Mouse (Mus musculus) small intestine, adult 2 months (tissue): Measurements from ENCODE around the gene Soga3. TPM values are rescaled to one million over a fixed set of nuclear protein-coding genes. Genes with fewer than 3 reads are reported as not detected.

Experiments
- H3K27ac ChIP-seq: fragments of 200-500 bp; 2 replicates; pipeline ENCODE4 v1.5.1; 2012; ENCODE audit warnings: low read depth, low read length, control low read depth, inconsistent platforms; ENCODE audit not compliant: insufficient read depth
- H3K27me3 ChIP-seq: fragments of 200-500 bp; 2 replicates; pipeline ENCODE4 v1.6.1; 2012; ENCODE audit warnings: mild to moderate bottlenecking, moderate library complexity, low read length, inconsistent platforms; ENCODE audit not compliant: control insufficient read depth, insufficient read depth
- H3K36me3 ChIP-seq: fragments of 200-500 bp; 2 replicates; pipeline ENCODE4 v1.6.1; 2012; ENCODE audit warnings: mild to moderate bottlenecking, low read length, control low read depth, inconsistent platforms; ENCODE audit not compliant: control insufficient read depth, insufficient read depth
- H3K4me1 ChIP-seq: fragments of 200-500 bp; 2 replicates; pipeline ENCODE4 v1.6.1; 2012; ENCODE audit warnings: low read length, inconsistent platforms, mixed read lengths; ENCODE audit not compliant: control insufficient read depth, insufficient read depth, insufficient read length
- H3K4me3 ChIP-seq: fragments of 200-500 bp; 2 replicates; pipeline ENCODE4 v1.5.1; 2012; ENCODE audit warnings: low read depth, mild to moderate bottlenecking, control low read depth, inconsistent platforms, low read length, moderate library complexity
- CTCF ChIP-seq: fragments of 200-500 bp; IDR thresholded peaks from 2 replicates; pipeline ENCODE4 v1.5.1; 2012; ENCODE audit warnings: low read depth, mild to moderate bottlenecking, control low read depth, inconsistent platforms, low read length, moderate library complexity, mixed read lengths; ENCODE audit not compliant: insufficient replicate concordance, insufficient read length; ENCODE audit errors: extremely low read depth
- POLR2A ChIP-seq: fragments of 200-500 bp; IDR thresholded peaks from 2 replicates; pipeline ENCODE4 v1.6.1; 2012; ENCODE audit warnings: low read depth, mild to moderate bottlenecking, control low read depth, inconsistent platforms, low read length, moderate library complexity
- WGBS: fragments of 180-500 bp; shearing (Covaris S2); methylation state at CpG from one replicate; pipeline ENCODE4 v1.1.7; 2018; 5-methylcytosine and 5-hydroxymethylcytosine counted together
- polyA plus RNA-seq: library from polyadenylated mRNA; depleted of rRNA; stranded (reverse); fragments of >200 nt; gene quantifications from 2 replicates; pipeline ENCODE4 v1.2.3, GENCODE M21; 2012; rRNA removed

Soga3 gene
- polyA plus RNA-seq, 1 experiment = 0.37 TPM

DNA sequence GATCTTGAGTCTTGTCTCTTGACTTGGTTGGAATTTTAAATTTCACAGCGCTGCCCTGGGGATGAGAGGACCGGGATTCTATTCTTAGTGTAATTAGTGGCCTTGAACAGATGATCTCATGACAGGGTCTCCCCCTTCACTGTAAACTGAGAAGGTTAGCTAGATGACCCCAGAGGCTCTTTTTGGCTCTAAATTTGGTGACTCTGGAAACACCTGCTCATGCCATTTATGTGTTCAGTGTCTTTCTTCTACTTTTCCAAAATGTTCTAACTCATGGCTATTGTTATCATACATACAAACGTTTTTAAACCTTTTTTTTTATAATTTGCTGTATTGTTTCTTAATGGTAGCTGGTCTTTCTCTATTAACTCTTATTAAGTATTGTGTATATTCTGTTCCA is 65.1 kb downstream of the Soga3 start:
- Histone ChIP-seq H3K27ac (no peak overlapping the region), H3K27me3 (no peaks in the 10 kb centered on the region), H3K36me3 (no peaks in the 10 kb centered on the region), H3K4me3 (no peak overlapping the region), H3K4me1 (no peaks in the 10 kb centered on the region)
- TF ChIP-seq POLR2A = no peak
- TF ChIP-seq CTCF = no peak
- 47% methylated on average over 3 of the region's 3 CpGs for WGBS

DNA sequence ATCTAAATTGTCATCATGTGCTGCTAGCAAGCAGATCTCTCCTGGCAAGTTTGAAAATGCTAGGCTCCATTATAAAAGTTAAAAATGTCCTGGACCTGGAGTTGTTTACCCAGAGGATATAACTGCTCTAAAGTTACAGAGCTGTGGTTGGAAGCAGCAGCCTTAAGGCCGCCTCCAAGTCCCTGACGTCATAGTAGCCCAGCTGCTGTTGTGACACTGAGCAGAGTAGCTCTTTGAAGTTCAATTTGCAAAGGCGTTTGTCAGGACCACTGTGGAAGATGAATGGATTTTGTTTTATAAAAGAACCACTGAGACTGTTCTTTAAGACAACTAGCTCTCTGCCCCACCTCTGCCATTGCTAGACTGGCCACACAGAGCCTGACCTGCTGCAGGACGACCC is 67.8 kb downstream of the Soga3 start, which contains the start of gene 9330159F19Rik:
TSS of gene 9330159F19Rik (plus strand) at position 154 of the 400 bp plus-strand sequence.
- no peaks in the 10 kb centered on the region for H3K27me3 ChIP-seq
- no peak for TF ChIP-seq POLR2A
- TF ChIP-seq CTCF = no peak
- H3K4me1 ChIP-seq = no peaks in the 10 kb centered on the region
- WGBS = 13% methylated on average over 4 of the region's 4 CpGs
- H3K36me3 ChIP-seq = no peaks in the 10 kb centered on the region
- no peak within 1 kb of the TSS for H3K27ac ChIP-seq
- H3K4me3 ChIP-seq = peak within 1 kb of the TSS; percentile 30; the same call in 1 of the 2 replicates

DNA sequence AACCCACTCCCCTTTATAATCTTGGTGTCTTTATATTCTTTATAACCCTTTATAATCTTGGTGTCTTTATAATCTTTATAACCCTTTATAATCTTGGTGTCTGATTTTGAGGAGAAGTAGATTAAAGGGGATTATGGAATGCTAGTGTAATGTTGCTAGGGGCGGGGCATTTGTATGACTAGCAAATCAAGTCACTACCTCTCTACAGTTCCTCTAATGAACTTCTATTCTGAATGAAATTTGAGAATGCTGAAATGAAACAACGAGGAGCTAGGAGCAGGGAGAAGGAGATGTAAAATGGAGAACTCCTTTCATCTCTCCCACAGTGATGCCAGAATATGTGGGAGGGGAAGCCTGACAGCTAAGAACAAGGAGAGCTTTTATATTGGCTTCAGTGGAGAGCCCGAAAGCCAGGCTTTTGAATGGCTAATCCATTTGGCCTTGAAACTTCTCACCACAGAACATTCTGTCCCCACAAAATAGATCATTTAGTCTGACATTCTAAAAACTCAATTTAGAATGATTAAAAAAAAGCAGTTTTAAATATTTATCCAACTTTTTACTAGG is 70.0 kb downstream of the Soga3 start:
- WGBS = 55% methylated on average over 3 of the region's 3 CpGs
- Histone ChIP-seq H3K4me3 (no peak overlapping the region), H3K27ac (no peak overlapping the region), H3K36me3 (no peaks in the 10 kb centered on the region), H3K4me1 (no peaks in the 10 kb centered on the region), H3K27me3 (no peaks in the 10 kb centered on the region; the same call in 1 of the 2 replicates)
- TF ChIP-seq POLR2A = no peak
- TF ChIP-seq CTCF = no peak

DNA sequence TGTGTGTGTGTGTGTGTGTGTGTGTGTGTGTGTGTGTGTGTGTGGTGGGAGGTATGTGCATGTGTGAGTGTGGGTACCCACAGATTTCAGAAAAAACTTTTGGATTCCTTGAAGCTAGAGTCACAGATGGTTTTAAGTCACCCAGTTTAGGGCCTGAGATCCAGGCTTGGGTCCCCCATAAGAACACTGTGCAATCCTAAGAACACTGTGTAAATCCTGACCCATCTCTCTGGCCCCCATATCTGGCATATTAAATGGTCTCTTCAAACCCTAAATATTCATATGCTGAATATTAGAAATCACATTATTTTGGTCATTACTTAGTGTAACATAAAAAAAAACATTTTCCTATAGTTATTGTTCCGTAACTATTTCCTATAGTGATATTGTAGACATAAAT is 73.3 kb downstream of the Soga3 start:
- WGBS = 88% methylated on average over 1 of the region's 1 CpGs
- no peaks in the 10 kb centered on the region; the same call in 1 of the 2 replicates for H3K27me3 ChIP-seq
- H3K4me1 ChIP-seq = no peaks in the 10 kb centered on the region
- no peak overlapping the region for H3K4me3 ChIP-seq
- no peak overlapping the region for H3K27ac ChIP-seq
- no peaks in the 10 kb centered on the region for H3K36me3 ChIP-seq
- TF ChIP-seq POLR2A = no peak
- TF ChIP-seq CTCF = no peak

DNA sequence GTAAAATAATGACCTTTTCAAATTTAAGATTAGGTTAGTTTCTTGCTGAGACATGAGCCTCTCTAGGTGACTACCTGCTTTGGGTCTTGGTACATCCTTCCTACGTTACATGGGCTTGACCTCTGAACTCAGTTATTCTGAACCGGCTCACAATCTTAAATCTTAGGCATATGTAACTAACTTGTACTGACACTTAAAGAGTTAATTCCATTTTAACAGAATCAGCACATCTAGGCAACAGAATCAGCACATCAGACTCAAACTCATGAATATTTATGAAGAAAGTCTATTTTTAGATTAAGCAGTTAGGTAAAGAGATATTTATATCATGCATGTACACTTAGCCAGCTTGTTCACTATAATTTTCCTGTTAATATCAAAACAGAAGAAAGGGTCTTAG is 73.8 kb downstream of the Soga3 start:
- H3K36me3 ChIP-seq = no peaks in the 10 kb centered on the region
- H3K4me1 ChIP-seq = no peaks in the 10 kb centered on the region
- H3K4me3 ChIP-seq = no peak overlapping the region
- TF ChIP-seq POLR2A (no peak), CTCF (no peak)
- H3K27me3 ChIP-seq = no peaks in the 10 kb centered on the region; the same call in 1 of the 2 replicates
- no peak overlapping the region for H3K27ac ChIP-seq
- WGBS = 75% methylated on average over 2 of the region's 2 CpGs

DNA sequence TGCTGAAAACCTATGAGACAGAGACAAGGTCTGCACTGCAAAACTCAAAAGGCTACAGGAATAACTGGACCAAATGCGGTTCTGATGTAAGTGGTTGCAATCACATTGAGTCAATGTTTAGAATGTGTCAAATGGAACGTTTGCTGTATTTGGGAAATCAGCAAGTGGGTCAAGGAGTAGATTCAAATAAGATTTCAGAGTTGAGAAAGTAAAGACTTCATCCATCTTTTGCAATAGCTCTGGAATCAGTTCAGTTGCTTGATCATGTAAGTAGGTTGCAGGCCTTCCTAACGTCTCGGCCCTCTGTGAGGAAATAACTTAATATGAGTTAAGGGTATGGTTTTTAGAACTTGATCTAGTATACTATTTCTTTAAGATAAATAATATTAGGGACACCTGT is 81.7 kb downstream of the Soga3 start:
- Histone ChIP-seq H3K27ac (no peak overlapping the region), H3K27me3 (no peaks in the 10 kb centered on the region), H3K4me3 (no peak overlapping the region), H3K36me3 (no peaks in the 10 kb centered on the region), H3K4me1 (no peaks in the 10 kb centered on the region)
- WGBS = 83% methylated on average over 4 of the region's 4 CpGs
- TF ChIP-seq CTCF = no peak
- TF ChIP-seq POLR2A = no peak

DNA sequence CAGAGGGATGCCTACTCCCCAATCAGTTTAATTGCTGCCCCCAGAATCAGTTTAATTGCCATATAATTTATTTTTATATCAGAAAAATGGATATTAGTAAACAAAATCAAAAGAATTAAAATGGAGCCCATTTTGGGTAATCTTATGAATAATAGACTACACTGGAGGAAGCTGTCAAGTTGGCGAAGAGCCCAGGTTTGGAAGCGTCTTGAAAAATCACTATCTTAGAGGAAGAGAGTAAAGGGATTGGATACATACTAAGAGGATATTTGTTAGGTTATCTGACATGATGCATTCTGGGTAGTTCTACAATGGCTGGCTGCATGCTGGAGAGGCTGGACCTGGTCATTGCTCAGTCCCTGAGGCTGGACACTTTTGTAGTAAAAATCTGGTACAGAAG is 87.6 kb downstream of the Soga3 start:
- Histone ChIP-seq H3K27me3 (no peaks in the 10 kb centered on the region), H3K4me3 (no peak overlapping the region), H3K27ac (no peak overlapping the region), H3K36me3 (no peaks in the 10 kb centered on the region), H3K4me1 (no peaks in the 10 kb centered on the region)
- TF ChIP-seq CTCF (no peak), POLR2A (no peak)
- WGBS = 77% methylated on average over 2 of the region's 2 CpGs

Other genes starting within 250 kb of the Soga3 start
- gene 2310057J18Rik, start 157.5 kb upstream of the Soga3 start, polyA plus RNA-seq = 4.3 TPM in 1 of 2 replicates, not detected in the other
- not detected in 2 replicates for gene Gm49353, start 55.1 kb downstream of the Soga3 start, polyA plus RNA-seq
- gene 9330159F19Rik, start 67.8 kb downstream of the Soga3 start, polyA plus RNA-seq = 0.01 TPM in 1 of 2 replicates, not detected in the other
- gene Echdc1, start 169.3 kb downstream of the Soga3 start, polyA plus RNA-seq = 0.29 and 0.80 TPM in 2 replicates
- 4.3 and 9.1 TPM in 2 replicates for gene Rnf146, start 218.6 kb downstream of the Soga3 start, polyA plus RNA-seq